Mouse (Mus musculus) cortical plate, adult 2 months (tissue): ENCODE measurements around the gene 6030468B19Rik.

Experiments
- CTCF ChIP-seq: fragments of 200-500 bp; IDR thresholded peaks from 2 replicates; pipeline ENCODE4 v1.5.1; 2011; ENCODE audit warnings: mild to moderate bottlenecking, control low read depth, low read length; ENCODE audit not compliant: insufficient read depth; ENCODE audit errors: extremely low read depth
- POLR2A ChIP-seq: fragments of 200-500 bp; IDR thresholded peaks from 2 replicates; pipeline ENCODE4 v1.6.1; 2011; ENCODE audit warnings: mild to moderate bottlenecking, low read length, control low read depth; ENCODE audit not compliant: insufficient read depth; ENCODE audit errors: extremely low read depth

- TF ChIP-seq CTCF (no peak), POLR2A (no peak)
Observed at GRCm38 (mm10) chr11:117790703-117791440, 6.6 kb upstream of the 6030468B19Rik start.
